Mouse (Mus musculus): ENCODE measurements around the gene Map3k19.

GRCm38 (mm10) chr1:127827325-127827724, 27.5 kb downstream of the Map3k19 start:
- TF ChIP-seq CTCF (IDR thresholded peaks at IDR 0.05; ENCODE audit: control insufficient read depth, insufficient read depth, low read length), result no peak
- no peak for TF ChIP-seq POLR2A (IDR thresholded peaks at IDR 0.05; ENCODE audit: borderline replicate concordance, control insufficient read depth, low read depth, low read length)

Data from bone marrow, adult 2 months (tissue).